Mouse (Mus musculus): ENCODE data around the gene Usp29.

DNA sequence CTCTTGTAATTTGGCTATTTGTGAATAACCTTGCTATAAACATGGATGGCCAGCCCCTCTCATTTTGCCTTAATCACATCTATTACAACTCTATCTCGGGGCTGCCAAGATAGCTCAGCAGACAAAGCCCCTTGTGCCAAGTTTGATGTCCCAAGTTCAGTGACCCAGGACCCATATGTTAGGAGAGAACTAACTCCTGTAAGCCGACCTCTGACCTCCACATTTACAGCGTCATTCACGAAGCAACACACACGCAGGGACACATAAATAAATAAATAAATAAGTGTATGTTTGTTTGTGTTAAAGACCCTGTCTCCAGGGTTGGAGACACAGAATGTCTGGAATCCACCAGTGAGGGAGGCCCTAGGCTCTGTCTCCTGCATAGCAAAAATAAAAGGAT, 186.7 kb downstream of the Usp29 start:
- TF ChIP-seq CTCF (IDR thresholded peaks at IDR 0.05; ENCODE audit: control insufficient read depth, insufficient read depth, low read length) (no peak), POLR2A (IDR thresholded peaks at IDR 0.05; ENCODE audit: borderline replicate concordance, control insufficient read depth, low read depth, low read length) (no peak)

Data from bone marrow, adult 2 months (tissue).